Mouse (Mus musculus) kidney, adult 9 months (tissue): ENCODE results near the gene Klhl6.

Experiments used
- DNase-seq: peaks from one replicate; pipeline ENCODE4 v3.0.0; 2022

Klhl6 gene

GRCm38 (mm10) chr16:19968666-19969065 lies 14.2 kb downstream of the Klhl6 start:
- no peak for DNase-seq

- no peak for DNase-seq
Observed at GRCm38 (mm10) chr16:19967897-19968392, 14.9 kb downstream of the Klhl6 start.

- no peak for DNase-seq
Observed at GRCm38 (mm10) chr16:19966976-19967375, 15.9 kb downstream of the Klhl6 start.

GRCm38 (mm10) chr16:19966437-19966836 lies 16.4 kb downstream of the Klhl6 start:
- DNase-seq, result no peak

DNA sequence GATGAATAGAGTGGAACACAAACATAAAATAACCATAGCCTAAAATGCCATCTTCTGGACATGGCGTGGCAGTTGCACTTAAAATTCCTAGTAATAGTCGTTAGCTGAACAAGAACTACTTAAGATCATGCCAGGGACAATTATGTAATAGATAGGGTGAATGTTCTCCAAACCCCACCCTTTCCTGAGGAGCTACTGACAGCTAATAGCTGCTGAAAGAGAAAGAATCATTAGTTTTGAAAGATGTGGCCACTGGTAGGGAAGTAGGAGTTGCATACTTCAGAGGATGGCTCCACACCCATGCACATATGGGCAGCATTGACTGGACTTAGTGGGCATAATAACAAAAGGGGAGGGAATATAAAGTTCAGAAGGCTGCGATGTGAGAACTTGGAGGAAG lies 19.9 kb downstream of the Klhl6 start:
- DNase-seq, result peak; percentile 36

GRCm38 (mm10) chr16:19961070-19961469 lies 21.8 kb downstream of the Klhl6 start:
- DNase-seq, result no peak

- DNase-seq, result peak; percentile 28
Observed at GRCm38 (mm10) chr16:19960407-19961058, 22.3 kb downstream of the Klhl6 start.

- peak; percentile 67 for DNase-seq
Observed at GRCm38 (mm10) chr16:19957051-19957450, 25.8 kb downstream of the Klhl6 start.

- DNase-seq, result no peak
Observed at GRCm38 (mm10) chr16:19947336-19947735, 35.5 kb downstream of the Klhl6 start.

GRCm38 (mm10) chr16:19946578-19947298 lies 36.1 kb downstream of the Klhl6 start:
- no peak for DNase-seq

DNA sequence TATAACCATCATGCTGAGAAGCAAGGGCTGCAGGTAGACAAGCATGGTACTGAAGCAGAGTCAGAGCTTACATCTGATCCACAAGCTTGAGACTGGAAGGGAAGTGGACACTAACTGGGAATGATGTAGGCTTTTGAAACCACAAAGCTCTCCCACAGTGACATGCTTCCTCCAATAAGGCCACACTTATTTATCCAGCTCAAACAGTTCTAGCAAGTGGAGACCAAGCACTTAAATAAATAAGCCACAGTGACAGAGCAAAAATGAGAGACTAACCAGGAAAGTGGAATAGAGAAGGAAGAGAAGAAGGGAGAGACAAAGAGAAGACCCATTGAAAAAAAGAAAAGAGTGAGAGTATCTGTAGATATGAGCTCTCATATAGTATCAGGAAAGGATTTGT lies 62.0 kb downstream of the Klhl6 start:
- no peak for DNase-seq

GRCm38 (mm10) chr16:19918286-19918685 lies 64.6 kb downstream of the Klhl6 start:
- no peak for DNase-seq

GRCm38 (mm10) chr16:19912582-19912981 lies 70.3 kb downstream of the Klhl6 start:
- no peak for DNase-seq

DNA sequence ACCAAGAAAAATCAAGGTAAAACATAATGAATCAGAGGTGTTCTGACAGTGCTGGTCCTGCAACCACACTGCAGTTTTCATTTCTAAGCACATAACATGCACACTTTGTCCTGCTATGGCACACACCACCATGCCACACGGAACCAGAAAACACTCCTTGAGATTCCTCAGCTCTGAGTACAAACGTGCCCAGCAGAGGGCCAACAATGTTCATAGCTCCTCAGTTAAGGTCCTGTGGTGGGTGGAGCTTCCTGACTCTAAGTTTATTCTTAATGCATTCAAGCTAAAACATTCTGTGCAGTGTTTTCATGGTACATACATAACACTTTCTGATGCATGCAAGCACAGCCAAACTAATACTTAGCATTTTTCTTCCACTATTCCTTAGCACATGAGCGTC lies 74.5 kb downstream of the Klhl6 start:
- DNase-seq, result no peak

GRCm38 (mm10) chr16:19907103-19907502 lies 75.7 kb downstream of the Klhl6 start:
- DNase-seq, result peak; percentile 58

- DNase-seq, result no peak
Observed at GRCm38 (mm10) chr16:19904734-19905479, 77.9 kb downstream of the Klhl6 start.

DNA sequence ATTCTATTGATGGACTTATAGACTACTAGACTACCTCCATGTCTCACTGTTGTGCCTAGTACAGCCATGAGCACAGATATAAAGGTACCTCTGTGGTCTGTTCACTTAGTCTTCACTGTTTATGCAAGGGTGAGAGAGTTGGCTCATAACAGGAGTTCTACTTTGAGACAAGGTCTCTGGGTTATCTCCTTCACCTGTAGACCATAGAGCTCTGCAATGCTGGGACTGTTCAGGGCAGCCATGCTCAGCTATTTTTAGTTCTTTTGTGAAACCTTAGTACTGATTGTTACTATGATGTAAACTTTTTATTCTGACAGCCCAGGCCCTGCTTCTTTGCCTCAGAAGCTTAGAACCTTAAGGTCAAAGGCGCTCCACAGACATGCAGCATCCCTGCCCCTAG lies 79.0 kb downstream of the Klhl6 start:
- DNase-seq, result no peak
